Mouse (Mus musculus) midbrain, embryonic 14.5 days (tissue): ENCODE results near the gene Mier2. TPM values are rescaled to one million over a fixed set of nuclear protein-coding genes. Genes with fewer than 3 reads are reported as not detected.

Experiments used
- ATAC-seq: fragments of 200-750 bp; cut with Nextera tagmentation; 2 replicates; pipeline ENCODE4 v1.8.0; 2017; ENCODE audit warnings: moderate number of reproducible peaks, moderate library complexity; ENCODE audit not compliant: low FRiP score, low TSS enrichment
- DNase-seq: peaks from one replicate; pipeline ENCODE4 v3.0.0-alpha.2; 2015
- H3K27ac ChIP-seq: fragments of 300-500 bp; sonication (generic); replicated peaks from 2 replicates; pipeline ENCODE4 v1.5.1; 2014; ENCODE audit warnings: mild to moderate bottlenecking, low read depth, low read length, moderate library complexity
- H3K27me3 ChIP-seq: fragments of 300-500 bp; sonication (generic); 2 replicates; pipeline ENCODE4 v1.6.1; 2014; ENCODE audit warnings: low read length, control low read depth, mixed read lengths; ENCODE audit not compliant: control insufficient read depth, insufficient read depth
- H3K36me3 ChIP-seq: fragments of 300-500 bp; sonication (generic); 2 replicates; pipeline ENCODE4 v1.6.1; 2014; ENCODE audit warnings: low read length, control low read depth; ENCODE audit not compliant: control insufficient read depth, insufficient read depth
- H3K4me1 ChIP-seq: fragments of 300-500 bp; sonication (generic); 2 replicates; pipeline ENCODE4 v1.6.1; 2014; ENCODE audit warnings: mild to moderate bottlenecking, antibody characterized with exemption, low read length, control low read depth; ENCODE audit not compliant: control insufficient read depth, insufficient read depth
- H3K4me2 ChIP-seq: fragments of 300-500 bp; sonication (generic); 2 replicates; pipeline ENCODE4 v1.6.1; 2014; ENCODE audit warnings: mild to moderate bottlenecking, low read length, moderate library complexity
- H3K4me3 ChIP-seq: fragments of 300-500 bp; sonication (generic); replicated peaks from 2 replicates; pipeline ENCODE4 v1.5.1; 2014; ENCODE audit warnings: low read depth, low read length
- H3K9ac ChIP-seq: fragments of 300-500 bp; sonication (generic); replicated peaks from 2 replicates; pipeline ENCODE4 v1.6.1; 2014; ENCODE audit warnings: mild to moderate bottlenecking, low read length, moderate library complexity
- H3K9me3 ChIP-seq: fragments of 300-500 bp; sonication (generic); 2 replicates; pipeline ENCODE4 v1.6.1; 2016; ENCODE audit warnings: low read length, control low read depth, mixed read lengths; ENCODE audit not compliant: control insufficient read depth
- WGBS: fragments of 180-500 bp; shearing (Covaris S2); extraction: QIAGEN DNeasy Blood & Tissue Kit; methylation state at CpG from one replicate; pipeline ENCODE4 v1.1.7; 2014; 5-methylcytosine and 5-hydroxymethylcytosine counted together
- polyA plus RNA-seq: library from polyadenylated mRNA; unstranded; fragments of >200 nt; fragmentation: Nextera tagmentation; extraction: Ambion mirVana; gene quantifications from 2 replicates; pipeline ENCODE4 v1.2.1, GENCODE M21; 2014

The Mier2 gene
- polyA plus RNA-seq, 1 experiment from 2014 or later: 48.8 TPM

DNA sequence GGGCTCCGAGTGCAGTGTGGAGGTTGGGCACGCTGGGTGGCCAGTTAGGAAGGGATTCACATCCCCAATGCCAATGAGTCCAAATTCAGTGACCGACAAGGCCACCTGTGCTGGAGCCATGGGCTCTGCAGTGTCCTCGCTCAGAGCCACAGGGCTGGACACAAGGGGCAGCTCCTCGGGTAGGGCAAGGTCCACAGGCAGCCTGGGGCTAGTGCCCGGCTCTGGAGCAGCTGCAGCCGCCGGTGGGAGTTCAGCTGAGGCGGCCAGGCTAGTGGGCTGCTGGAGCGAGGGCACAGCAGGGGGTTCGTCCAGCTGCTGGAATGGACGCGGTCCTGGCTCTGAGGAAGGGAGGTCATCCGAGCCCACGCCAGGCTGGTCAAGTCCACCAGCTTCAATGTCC, 13.5 kb downstream of the Mier2 start:
- ATAC-seq (no peak), DNase-seq (no peak)
- Histone ChIP-seq H3K9ac (no peak overlapping the region), H3K4me3 (no peak overlapping the region), H3K9me3 (no peaks in the 10 kb centered on the region), H3K4me2 (no peak overlapping the region), H3K27ac (no peak overlapping the region), H3K27me3 (no peaks in the 10 kb centered on the region), H3K36me3 (peaks cover 84% of the 10 kb centered on the region), H3K4me1 (no peaks in the 10 kb centered on the region)
- 73% methylated on average over 15 of the region's 15 CpGs for WGBS

GRCm38 (mm10) chr10:79540746-79541145, 14.3 kb downstream of the Mier2 start:
- no peak for DNase-seq
- Histone ChIP-seq H3K27ac (no peak overlapping the region), H3K4me2 (no peak overlapping the region), H3K9me3 (no peaks in the 10 kb centered on the region), H3K4me1 (no peaks in the 10 kb centered on the region), H3K27me3 (no peaks in the 10 kb centered on the region), H3K4me3 (no peak overlapping the region), H3K9ac (no peak overlapping the region), H3K36me3 (peaks cover 77% of the 10 kb centered on the region)
- ATAC-seq: no peak
- WGBS: 97% methylated on average over 11 of the region's 11 CpGs

DNA sequence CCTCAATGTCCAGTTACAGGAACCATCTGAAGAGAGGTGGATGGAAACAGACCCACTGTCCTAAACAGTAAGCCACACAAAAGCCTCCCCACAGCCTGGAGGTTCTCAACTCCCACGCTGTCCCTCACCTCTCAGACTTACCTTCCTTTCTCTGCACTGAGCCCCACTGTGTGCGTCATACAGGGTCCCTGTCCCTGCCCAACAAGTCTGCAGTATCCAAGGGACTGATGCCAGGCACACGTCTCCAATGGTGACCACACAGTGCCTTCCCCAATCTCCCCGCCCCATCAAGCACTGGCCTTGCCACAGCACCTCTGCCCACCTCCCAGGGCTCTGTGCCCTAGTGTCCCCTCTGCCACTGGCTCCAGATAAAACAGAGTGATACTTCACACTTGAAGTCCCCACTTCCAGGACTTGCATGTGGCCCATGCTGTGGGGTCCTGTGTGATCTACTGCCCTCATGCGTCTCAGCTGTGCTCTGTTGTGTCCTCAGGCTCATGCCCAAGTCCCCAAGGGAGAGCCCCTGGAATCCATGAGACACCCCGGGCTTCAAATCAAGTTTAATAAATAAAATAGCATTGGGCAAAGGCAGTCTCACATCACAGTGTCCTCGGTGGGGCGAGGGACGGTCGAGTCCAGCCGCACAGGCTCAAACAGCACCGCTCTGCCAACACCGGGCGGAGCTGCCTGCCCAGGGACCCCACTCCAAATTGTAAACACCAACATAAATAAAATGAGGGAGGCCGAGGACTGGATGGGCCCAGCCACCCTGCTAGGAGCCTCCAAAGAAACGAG, 15.1 kb downstream of the Mier2 start:
- 94% methylated on average over 16 of the region's 16 CpGs for WGBS
- H3K36me3 ChIP-seq: peaks cover 68% of the 10 kb centered on the region
- no peaks in the 10 kb centered on the region for H3K4me1 ChIP-seq
- no peak overlapping the region for H3K4me3 ChIP-seq
- H3K9ac ChIP-seq: no peak overlapping the region
- no peaks in the 10 kb centered on the region for H3K27me3 ChIP-seq
- no peak overlapping the region for H3K27ac ChIP-seq
- DNase-seq: no peak
- no peaks in the 10 kb centered on the region for H3K9me3 ChIP-seq
- ATAC-seq: no peak
- no peak overlapping the region for H3K4me2 ChIP-seq

- Histone ChIP-seq H3K4me2 (no peak overlapping the region), H3K27ac (no peak overlapping the region), H3K27me3 (no peaks in the 10 kb centered on the region), H3K4me1 (peaks cover 1% of the 10 kb centered on the region; the same call in 1 of the 2 replicates), H3K4me3 (no peak overlapping the region), H3K9me3 (no peaks in the 10 kb centered on the region), H3K36me3 (peaks cover 58% of the 10 kb centered on the region), H3K9ac (no peak overlapping the region)
- no peak for DNase-seq
- WGBS: 84% methylated on average over 4 of the region's 4 CpGs
- no peak for ATAC-seq
These were observed 16.1 kb downstream of the Mier2 start for GRCm38 (mm10) chr10:79538873-79539272.

DNA sequence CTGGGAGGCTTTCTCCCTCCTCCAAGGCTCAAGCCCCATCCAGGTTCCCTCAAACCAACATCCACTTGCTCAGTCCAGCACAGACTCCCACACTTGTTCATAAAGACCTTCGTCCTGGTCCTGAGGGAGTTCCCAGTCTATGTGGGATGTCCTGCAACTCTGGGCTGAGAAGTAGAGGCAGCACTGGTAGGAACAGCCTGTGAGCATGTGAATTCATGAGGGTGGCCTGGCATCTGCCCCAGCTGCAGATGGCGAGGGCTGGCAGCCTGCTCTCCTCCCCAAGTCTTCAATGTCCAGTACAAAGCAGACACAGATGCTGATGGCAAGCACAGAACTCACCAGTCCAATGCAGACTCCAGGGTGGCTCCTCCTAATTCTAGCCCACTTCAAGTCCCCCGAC, 16.7 kb downstream of the Mier2 start:
- H3K36me3 ChIP-seq: peaks cover 52% of the 10 kb centered on the region
- no peak for DNase-seq
- WGBS: 92% methylated on average over 3 of the region's 3 CpGs
- no peak overlapping the region for H3K4me2 ChIP-seq
- H3K9ac ChIP-seq: no peak overlapping the region
- no peak for ATAC-seq
- H3K27me3 ChIP-seq: no peaks in the 10 kb centered on the region
- no peak overlapping the region for H3K27ac ChIP-seq
- no peak overlapping the region for H3K4me3 ChIP-seq
- H3K4me1 ChIP-seq: peaks cover 7% of the 10 kb centered on the region
- no peaks in the 10 kb centered on the region for H3K9me3 ChIP-seq

DNA sequence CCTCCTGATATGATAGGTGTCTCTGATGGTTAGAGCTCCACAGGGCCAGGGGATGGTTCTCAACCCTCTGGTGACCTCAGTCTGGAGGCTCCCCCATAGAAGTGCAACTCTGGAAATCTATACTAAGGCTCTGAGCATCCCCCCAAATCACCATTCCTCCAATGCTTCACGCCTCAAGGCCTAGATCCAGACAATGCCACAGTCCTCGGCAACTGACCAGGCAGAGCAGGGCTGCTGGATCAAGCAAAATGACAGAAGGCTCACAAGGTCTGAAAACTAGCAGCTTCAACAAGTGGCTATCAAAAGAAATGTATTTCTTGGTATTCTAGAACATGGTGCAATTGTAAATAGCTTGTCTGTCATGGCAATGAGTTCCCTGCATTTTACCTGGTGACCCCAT, 17.2 kb downstream of the Mier2 start:
- H3K36me3 ChIP-seq: peaks cover 47% of the 10 kb centered on the region

GRCm38 (mm10) chr10:79537271-79537670, 17.7 kb downstream of the Mier2 start:
- no peaks in the 10 kb centered on the region for H3K27me3 ChIP-seq
- H3K4me2 ChIP-seq: no peak overlapping the region
- peaks cover 8% of the 10 kb centered on the region for H3K4me1 ChIP-seq
- no peak overlapping the region for H3K4me3 ChIP-seq
- no peaks in the 10 kb centered on the region for H3K9me3 ChIP-seq
- no peak overlapping the region for H3K9ac ChIP-seq
- ATAC-seq (no peak), DNase-seq (no peak)
- 94% methylated on average over 7 of the region's 7 CpGs for WGBS
- H3K27ac ChIP-seq: no peak overlapping the region
- H3K36me3 ChIP-seq: peaks cover 42% of the 10 kb centered on the region

More for the DNA sequence above, 17.2 kb downstream of the Mier2 start:
- Histone ChIP-seq H3K9ac (no peak overlapping the region), H3K4me3 (no peak overlapping the region), H3K9me3 (no peaks in the 10 kb centered on the region), H3K27ac (no peak overlapping the region), H3K4me1 (peaks cover 8% of the 10 kb centered on the region), H3K27me3 (no peaks in the 10 kb centered on the region), H3K4me2 (no peak overlapping the region)
- no peak for ATAC-seq
- 88% methylated on average over 2 of the region's 2 CpGs for WGBS
- no peak for DNase-seq

GRCm38 (mm10) chr10:79536461-79537080, 18.4 kb downstream of the Mier2 start:
- DNase-seq (no peak), ATAC-seq (no peak)
- H3K4me1 ChIP-seq: peaks cover 8% of the 10 kb centered on the region
- H3K27me3 ChIP-seq: no peaks in the 10 kb centered on the region
- H3K36me3 ChIP-seq: peaks cover 35% of the 10 kb centered on the region
- 80% methylated on average over 12 of the region's 12 CpGs for WGBS
- no peak overlapping the region for H3K4me2 ChIP-seq
- H3K9ac ChIP-seq: no peak overlapping the region
- no peak overlapping the region for H3K4me3 ChIP-seq
- H3K9me3 ChIP-seq: no peaks in the 10 kb centered on the region
- H3K27ac ChIP-seq: no peak overlapping the region

GRCm38 (mm10) chr10:79535431-79535830, 19.6 kb downstream of the Mier2 start:
- Histone ChIP-seq H3K36me3 (peaks cover 24% of the 10 kb centered on the region), H3K27ac (no peak overlapping the region), H3K9ac (no peak overlapping the region), H3K9me3 (no peaks in the 10 kb centered on the region), H3K4me1 (peaks cover 8% of the 10 kb centered on the region), H3K4me3 (no peak overlapping the region), H3K4me2 (no peak overlapping the region), H3K27me3 (no peaks in the 10 kb centered on the region)
- WGBS: 89% methylated on average over 1 of the region's 1 CpGs
- no peak for ATAC-seq
- DNase-seq: no peak
